Mouse (Mus musculus) heart, embryonic 13.5 days (tissue): Measurements from ENCODE around the gene Col9a1. TPM values are rescaled to one million over a fixed set of nuclear protein-coding genes. Genes with fewer than 3 reads are reported as not detected.

Source experiments
- ATAC-seq: fragments of 200-750 bp; cut with Nextera tagmentation; 2 replicates; pipeline ENCODE4 v1.8.0; 2017; ENCODE audit warnings: moderate TSS enrichment; ENCODE audit not compliant: insufficient number of reproducible peaks, low FRiP score, low TSS enrichment; ENCODE audit errors: extremely low read depth
- H3K27ac ChIP-seq: fragments of 300-500 bp; sonication (generic); replicated peaks from 2 replicates; pipeline ENCODE4 v1.5.1; 2015; ENCODE audit warnings: moderate library complexity, mild to moderate bottlenecking, inconsistent platforms
- H3K27me3 ChIP-seq: fragments of 300-500 bp; sonication (generic); replicated peaks from 2 replicates; pipeline ENCODE4 v1.6.1; 2015; ENCODE audit warnings: mild to moderate bottlenecking, inconsistent platforms
- H3K36me3 ChIP-seq: fragments of 300-500 bp; sonication (generic); 2 replicates; pipeline ENCODE4 v1.6.1; 2015; ENCODE audit warnings: mild to moderate bottlenecking, inconsistent platforms
- H3K4me1 ChIP-seq: fragments of 300-500 bp; sonication (generic); 2 replicates; pipeline ENCODE4 v1.6.1; 2015; ENCODE audit warnings: inconsistent platforms
- H3K4me2 ChIP-seq: fragments of 300-500 bp; sonication (generic); 2 replicates; pipeline ENCODE4 v1.6.1; 2015; ENCODE audit warnings: inconsistent platforms, mild to moderate bottlenecking, moderate library complexity
- H3K4me3 ChIP-seq: fragments of 300-500 bp; sonication (generic); 2 replicates; pipeline ENCODE4 v1.5.1; 2015; ENCODE audit warnings: moderate library complexity, mild to moderate bottlenecking, inconsistent platforms
- H3K9ac ChIP-seq: fragments of 300-500 bp; sonication (generic); 2 replicates; pipeline ENCODE4 v1.6.1; 2015; ENCODE audit warnings: inconsistent platforms, mild to moderate bottlenecking, moderate library complexity
- H3K9me3 ChIP-seq: fragments of 300-500 bp; sonication (generic); 2 replicates; pipeline ENCODE4 v1.6.1; 2016; ENCODE audit warnings: inconsistent platforms
- WGBS: fragments of 180-500 bp; shearing (Covaris S2); methylation state at CpG from one replicate; pipeline ENCODE4 v1.1.7; 2015; ENCODE audit warnings: mixed read lengths; 5-methylcytosine and 5-hydroxymethylcytosine counted together
- polyA plus RNA-seq: library from polyadenylated mRNA; unstranded; fragments of >200 nt; fragmentation: Nextera tagmentation; extraction: Ambion mirVana; gene quantifications from 2 replicates; pipeline ENCODE4 v1.2.1, GENCODE M21; 2015

The Col9a1 gene
- polyA plus RNA-seq, 1 experiment from 2014 or later: 13.1 TPM

GRCm38 (mm10) chr1:24172656-24173055, 4.8 kb upstream of the Col9a1 start:
- H3K36me3 ChIP-seq: no peaks in the 10 kb centered on the region
- H3K4me2 ChIP-seq: no peak overlapping the region
- WGBS: 45% methylated on average over 3 of the region's 3 CpGs
- H3K4me3 ChIP-seq: no peak overlapping the region
- H3K27me3 ChIP-seq: no peaks in the 10 kb centered on the region
- no peak for ATAC-seq
- H3K4me1 ChIP-seq: no peaks in the 10 kb centered on the region
- no peak overlapping the region for H3K27ac ChIP-seq
- H3K9ac ChIP-seq: no peak overlapping the region
- H3K9me3 ChIP-seq: peaks cover 3% of the 10 kb centered on the region; the same call in 1 of the 2 replicates

DNA sequence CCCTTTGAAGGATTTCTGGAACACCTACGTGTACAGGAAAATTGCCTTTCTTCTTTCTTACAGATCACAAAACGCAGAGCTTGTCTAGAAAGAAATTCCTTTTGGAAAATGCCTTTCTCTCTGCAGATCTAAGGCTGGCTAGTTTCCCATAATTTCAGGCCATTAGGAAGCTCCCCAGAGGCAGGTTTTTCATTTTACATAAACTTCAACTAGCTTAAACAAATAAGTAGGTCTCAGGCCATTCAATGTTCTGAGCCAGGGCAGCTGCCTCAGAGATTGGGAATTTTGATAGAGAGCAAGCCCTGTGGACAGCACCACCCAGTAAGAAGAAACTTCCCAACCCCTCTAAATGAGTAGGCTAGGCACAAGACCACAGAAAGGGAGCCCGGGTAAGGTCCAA, 1.6 kb upstream of the Col9a1 start:
- Histone ChIP-seq H3K4me1 (no peaks in the 10 kb centered on the region), H3K9ac (no peak overlapping the region), H3K27me3 (no peaks in the 10 kb centered on the region), H3K27ac (no peak overlapping the region), H3K4me3 (no peak overlapping the region), H3K9me3 (peaks cover 3% of the 10 kb centered on the region; the same call in 1 of the 2 replicates), H3K4me2 (no peak overlapping the region), H3K36me3 (no peaks in the 10 kb centered on the region)
- WGBS: 60% methylated on average over 3 of the region's 3 CpGs
- no peak for ATAC-seq

GRCm38 (mm10) chr1:24179856-24180255, 2.4 kb downstream of the Col9a1 start:
- 69% methylated on average over 2 of the region's 2 CpGs for WGBS
- no peak overlapping the region for H3K4me2 ChIP-seq
- ATAC-seq: no peak

GRCm38 (mm10) chr1:24184981-24185380, 7.6 kb downstream of the Col9a1 start:
- WGBS: 73% methylated on average over 11 of the region's 11 CpGs
- no peaks in the 10 kb centered on the region for H3K9me3 ChIP-seq
- no peaks in the 10 kb centered on the region for H3K36me3 ChIP-seq
- no peaks in the 10 kb centered on the region for H3K4me1 ChIP-seq
- H3K4me3 ChIP-seq: no peak overlapping the region
- no peak overlapping the region for H3K9ac ChIP-seq
- H3K27ac ChIP-seq: no peak overlapping the region
- no peak for ATAC-seq
- H3K4me2 ChIP-seq: no peak overlapping the region
- no peaks in the 10 kb centered on the region for H3K27me3 ChIP-seq

More at GRCm38 (mm10) chr1:24179856-24180255, 2.4 kb downstream of the Col9a1 start:
- Histone ChIP-seq H3K4me3 (no peak overlapping the region), H3K9ac (no peak overlapping the region), H3K36me3 (no peaks in the 10 kb centered on the region), H3K9me3 (peaks cover 3% of the 10 kb centered on the region; the same call in 1 of the 2 replicates), H3K27ac (no peak overlapping the region), H3K27me3 (no peaks in the 10 kb centered on the region), H3K4me1 (no peaks in the 10 kb centered on the region)

- H3K9me3 ChIP-seq: no peaks in the 10 kb centered on the region
- WGBS: 73% methylated on average over 11 of the region's 11 CpGs
- H3K9ac ChIP-seq: no peak overlapping the region
- no peak overlapping the region for H3K27ac ChIP-seq
- no peak overlapping the region for H3K4me2 ChIP-seq
- ATAC-seq: no peak
- no peaks in the 10 kb centered on the region for H3K27me3 ChIP-seq
- no peaks in the 10 kb centered on the region for H3K36me3 ChIP-seq
- no peak overlapping the region for H3K4me3 ChIP-seq
- H3K4me1 ChIP-seq: no peaks in the 10 kb centered on the region
Observed at GRCm38 (mm10) chr1:24186964-24187363, 9.6 kb downstream of the Col9a1 start.

DNA sequence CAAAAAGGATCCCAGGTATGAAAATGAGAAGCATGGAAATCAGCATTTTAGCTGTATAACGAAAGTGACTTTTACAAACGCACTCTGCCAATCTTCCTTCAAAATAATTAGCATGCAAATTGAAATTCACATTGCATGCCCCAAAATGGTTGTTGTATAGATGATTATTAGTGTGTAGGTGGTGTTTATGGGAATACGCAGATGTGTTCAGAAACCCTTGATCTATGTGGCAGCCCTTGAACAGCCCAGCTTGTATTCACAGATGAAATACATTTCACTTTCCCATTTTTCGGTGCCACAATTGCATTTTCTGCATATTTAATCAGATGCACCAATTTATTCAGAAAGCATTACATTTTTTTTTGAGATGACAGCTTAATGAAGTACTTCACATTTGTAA, 14.3 kb downstream of the Col9a1 start:
- Histone ChIP-seq H3K4me1 (peaks cover 25% of the 10 kb centered on the region), H3K36me3 (no peaks in the 10 kb centered on the region), H3K27ac (no peak overlapping the region), H3K9me3 (no peaks in the 10 kb centered on the region), H3K4me3 (no peak overlapping the region), H3K4me2 (no peak overlapping the region), H3K9ac (no peak overlapping the region), H3K27me3 (no peaks in the 10 kb centered on the region)
- ATAC-seq: no peak
- WGBS: 82% methylated on average over 4 of the region's 4 CpGs

DNA sequence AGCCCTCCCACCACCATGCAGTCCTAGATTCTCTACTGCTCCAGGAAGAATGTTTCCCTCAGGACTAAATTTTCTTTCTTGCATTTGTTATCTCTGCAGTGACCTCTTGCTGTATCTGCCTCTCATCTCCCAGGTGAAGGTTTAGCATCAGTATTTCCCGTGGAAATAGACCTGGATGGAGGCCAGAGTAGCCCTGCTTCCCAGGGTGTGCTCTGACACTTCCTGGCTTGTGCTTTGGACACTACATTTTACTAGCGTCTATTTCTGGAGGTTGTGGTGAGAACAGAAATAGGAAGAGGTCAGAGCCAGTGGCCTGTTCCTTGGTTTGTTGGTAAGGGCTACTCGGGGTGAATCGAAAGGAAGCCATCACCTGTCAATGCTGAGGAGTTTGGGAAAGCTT, 16.7 kb downstream of the Col9a1 start:
- no peak overlapping the region for H3K4me2 ChIP-seq
- WGBS: 24% methylated on average over 4 of the region's 4 CpGs
- ATAC-seq: no peak

GRCm38 (mm10) chr1:24195070-24195840, 17.8 kb downstream of the Col9a1 start:
- 30% methylated on average over 12 of the region's 12 CpGs for WGBS
- Histone ChIP-seq H3K27me3 (no peaks in the 10 kb centered on the region), H3K36me3 (no peaks in the 10 kb centered on the region), H3K4me1 (peaks cover 30% of the 10 kb centered on the region), H3K4me3 (peak overlapping the region; percentile 38), H3K4me2 (peak overlapping the region; percentile 53), H3K9ac (peak overlapping the region; percentile 54), H3K9me3 (no peaks in the 10 kb centered on the region), H3K27ac (peak overlapping the region; percentile 54)
- ATAC-seq: no peak

More for the DNA sequence above, 16.7 kb downstream of the Col9a1 start:
- H3K4me3 ChIP-seq: no peak overlapping the region
- H3K9me3 ChIP-seq: no peaks in the 10 kb centered on the region
- H3K4me1 ChIP-seq: peaks cover 30% of the 10 kb centered on the region
- H3K27me3 ChIP-seq: no peaks in the 10 kb centered on the region
- H3K9ac ChIP-seq: no peak overlapping the region
- no peak overlapping the region for H3K27ac ChIP-seq
- no peaks in the 10 kb centered on the region for H3K36me3 ChIP-seq

DNA sequence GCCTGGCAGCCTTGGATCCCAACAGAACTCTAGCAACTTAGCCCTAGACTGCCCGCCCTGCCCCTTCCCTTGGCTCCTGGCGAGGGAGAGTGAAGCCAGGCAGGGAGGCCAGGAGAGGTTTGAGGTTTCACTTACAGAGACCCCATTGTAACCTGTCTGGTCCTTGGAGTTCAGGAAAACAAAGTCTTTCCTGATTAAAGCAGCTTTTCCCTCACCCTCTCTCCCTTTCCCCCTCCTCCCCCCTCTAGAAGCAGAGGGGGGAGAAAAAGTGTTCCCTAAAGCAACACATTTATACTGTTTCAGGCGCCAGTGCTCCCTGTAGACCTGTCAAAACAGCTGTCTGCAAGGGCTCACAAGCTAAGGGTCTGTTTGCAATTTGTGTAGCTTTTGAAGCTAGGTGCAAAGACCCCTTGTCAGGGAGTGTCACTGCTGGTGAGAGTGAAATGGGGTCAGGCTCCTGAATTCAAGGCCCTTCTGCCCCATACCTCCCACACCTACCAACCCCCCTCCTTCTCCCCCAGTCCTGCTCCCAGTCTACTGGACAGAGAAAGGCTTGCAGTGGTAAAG, 18.6 kb downstream of the Col9a1 start:
- no peaks in the 10 kb centered on the region for H3K36me3 ChIP-seq
- ATAC-seq: no peak; the same call in 1 of the 2 replicates
- H3K4me1 ChIP-seq: peaks cover 30% of the 10 kb centered on the region
- 27% methylated on average over 3 of the region's 3 CpGs for WGBS
- no peaks in the 10 kb centered on the region for H3K27me3 ChIP-seq
- H3K4me2 ChIP-seq: peak overlapping the region; percentile 53
- peak overlapping the region; percentile 54 for H3K27ac ChIP-seq
- no peaks in the 10 kb centered on the region for H3K9me3 ChIP-seq
- peak overlapping the region; percentile 38 for H3K4me3 ChIP-seq
- peak overlapping the region; percentile 0; the same call in 1 of the 2 replicates for H3K9ac ChIP-seq

DNA sequence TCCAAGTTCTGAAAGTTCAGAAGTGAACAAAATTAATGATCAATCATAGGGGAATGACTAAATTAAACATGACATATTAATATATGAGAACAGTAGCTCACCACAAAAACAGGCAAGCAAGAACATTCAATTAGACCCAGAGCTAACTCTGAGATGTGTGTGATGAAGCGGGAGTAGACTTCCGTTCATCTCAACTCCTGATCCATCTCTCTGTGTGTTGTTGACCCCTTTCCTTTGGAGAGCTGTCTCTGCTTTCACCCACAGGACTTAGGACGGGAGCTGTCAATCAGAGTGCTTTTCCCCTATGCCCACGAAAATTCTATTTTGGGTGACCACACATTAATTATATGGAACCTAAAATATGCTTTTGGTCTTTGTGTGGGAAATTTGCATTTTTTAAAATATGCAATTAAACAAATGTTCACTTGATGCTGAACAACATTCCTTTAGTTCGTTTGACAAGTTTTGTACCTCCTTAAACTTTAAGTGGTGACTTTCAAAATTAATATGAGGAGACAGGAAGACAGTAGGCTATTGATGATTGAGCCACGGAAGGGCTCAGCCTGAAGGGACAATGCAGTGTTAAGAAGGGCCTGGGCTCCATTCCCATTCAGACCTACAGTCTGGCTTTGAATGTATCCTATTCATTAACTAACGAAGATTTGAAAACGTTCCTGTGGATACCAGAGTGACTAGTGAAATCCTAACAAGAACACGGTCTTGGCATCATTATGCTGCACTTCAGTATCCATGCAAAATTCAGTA, 34.4 kb downstream of the Col9a1 start:
- Histone ChIP-seq H3K27ac (no peak overlapping the region), H3K9me3 (peaks cover 11% of the 10 kb centered on the region), H3K27me3 (no peaks in the 10 kb centered on the region), H3K9ac (no peak overlapping the region), H3K4me2 (no peak overlapping the region), H3K36me3 (0 out of 2 replicates have a peak, but pooled peaks cover 3% of the 10 kb centered on the region), H3K4me3 (no peak overlapping the region), H3K4me1 (no peaks in the 10 kb centered on the region)
- whole genome bisulfite sequencing: 66% methylated on average over 9 of the region's 9 CpGs
- ATAC-seq: no peak

DNA sequence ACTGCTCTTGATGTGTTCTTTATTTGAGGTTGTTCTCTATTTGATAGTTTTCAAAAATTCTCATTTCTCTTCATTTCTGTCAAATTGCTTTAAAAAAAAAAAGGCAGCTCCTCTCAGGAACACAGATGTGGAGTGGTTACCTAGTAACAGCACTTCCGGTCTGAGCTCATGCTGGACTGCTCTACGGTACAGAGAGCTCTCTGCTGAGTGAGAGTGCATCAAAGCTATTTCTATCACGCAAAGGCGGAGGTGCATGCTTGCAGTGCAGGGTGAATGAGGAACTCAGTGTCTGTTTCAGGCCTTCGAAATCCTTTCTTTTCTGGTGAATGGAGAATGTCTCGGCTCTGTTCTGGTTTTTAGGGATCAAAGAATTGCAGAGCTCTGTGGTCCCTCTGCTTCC, 41.6 kb downstream of the Col9a1 start:
- H3K27me3 ChIP-seq: no peaks in the 10 kb centered on the region
- H3K27ac ChIP-seq: 0 out of 2 replicates have a peak overlapping the region, but pooled peaks have one; percentile 15
- H3K4me2 ChIP-seq: no peak overlapping the region
- ATAC-seq: no peak
- peaks cover 8% of the 10 kb centered on the region; the same call in 1 of the 2 replicates for H3K4me1 ChIP-seq
- no peak overlapping the region for H3K9ac ChIP-seq
- no peak overlapping the region for H3K4me3 ChIP-seq
- WGBS: 40% methylated on average over 6 of the region's 6 CpGs
- no peaks in the 10 kb centered on the region for H3K36me3 ChIP-seq
- no peaks in the 10 kb centered on the region for H3K9me3 ChIP-seq
